Mouse (Mus musculus) CD4-positive, CD25-positive, alpha-beta regulatory T cell, adult 2 months (primary cell): ENCODE measurements around the gene Thsd4.

Source experiments
- DNase-seq: peaks from one replicate; pipeline ENCODE4 v3.0.0-alpha.2; 2012; ENCODE audit warnings: low read depth, low spot score

Thsd4 gene

DNA sequence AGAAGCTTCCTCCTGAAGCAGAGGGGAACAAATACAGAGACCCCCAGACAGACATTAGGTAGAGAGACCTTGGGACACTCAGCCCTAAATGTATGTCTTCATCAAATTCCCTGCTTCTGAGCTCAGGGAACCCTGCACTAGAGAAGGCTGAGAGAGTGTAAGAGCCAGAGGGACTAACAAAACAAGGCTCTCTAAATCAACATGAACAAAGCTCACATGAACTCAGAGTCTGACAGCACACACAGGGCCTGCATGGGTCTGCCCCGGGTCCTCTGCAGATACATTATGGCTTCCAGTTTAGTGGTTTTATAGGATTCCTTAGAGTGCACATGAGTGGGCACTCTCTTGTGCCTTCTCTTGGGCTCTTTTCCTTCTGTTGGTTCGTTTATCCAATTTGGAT lies 140.8 kb downstream of the Thsd4 start:
- DNase-seq, result no peak

- no peak for DNase-seq
Observed at GRCm38 (mm10) chr9:60380550-60380949, 141.3 kb downstream of the Thsd4 start.

DNA sequence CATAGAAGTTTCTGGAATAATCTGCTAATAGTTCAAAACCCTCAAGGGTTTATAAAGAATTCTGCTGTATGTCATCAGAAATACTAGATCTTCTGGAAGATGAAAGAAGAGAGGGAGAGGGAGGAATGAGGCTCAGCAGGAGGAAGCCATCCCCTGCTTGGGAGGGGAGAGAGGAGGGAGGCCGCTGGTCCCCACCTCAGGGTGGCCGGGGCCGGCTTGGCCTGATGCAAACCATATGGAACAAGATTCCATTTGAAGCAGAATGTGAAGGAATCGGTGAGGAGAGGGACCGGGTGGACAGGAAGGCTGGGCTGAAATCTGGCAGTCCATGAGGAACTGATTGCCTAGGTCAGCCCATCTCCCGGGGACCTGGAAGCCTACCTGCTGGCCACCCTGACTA lies 143.6 kb downstream of the Thsd4 start:
- DNase-seq, result no peak

DNA sequence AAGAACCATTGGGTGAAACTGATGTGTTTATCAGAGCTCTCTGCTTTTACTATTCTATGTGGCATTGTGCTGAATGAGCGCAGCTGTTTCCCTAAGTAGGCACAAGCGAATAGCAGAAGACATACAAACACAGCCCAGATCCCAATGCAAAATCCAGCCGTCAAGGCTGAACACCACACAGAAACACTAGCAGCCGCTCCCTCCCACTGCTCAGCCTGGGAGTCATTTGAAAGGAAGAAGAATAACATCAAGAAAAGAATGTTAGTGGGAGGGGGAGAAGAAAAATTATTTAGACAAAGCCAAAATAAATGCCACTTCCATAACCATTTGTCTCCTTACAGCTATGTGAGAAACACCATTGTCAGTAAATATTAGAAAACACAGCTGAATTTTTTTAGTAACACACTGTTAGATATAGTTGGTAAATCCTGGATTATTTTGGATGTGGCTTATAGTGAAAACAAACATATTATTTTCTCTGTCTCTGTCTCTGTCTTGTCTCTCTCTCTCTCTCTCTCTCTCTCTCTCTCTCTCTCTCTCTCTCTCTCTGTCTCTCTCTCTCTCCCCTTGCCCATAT lies 148.6 kb downstream of the Thsd4 start:
- no peak for DNase-seq

DNA sequence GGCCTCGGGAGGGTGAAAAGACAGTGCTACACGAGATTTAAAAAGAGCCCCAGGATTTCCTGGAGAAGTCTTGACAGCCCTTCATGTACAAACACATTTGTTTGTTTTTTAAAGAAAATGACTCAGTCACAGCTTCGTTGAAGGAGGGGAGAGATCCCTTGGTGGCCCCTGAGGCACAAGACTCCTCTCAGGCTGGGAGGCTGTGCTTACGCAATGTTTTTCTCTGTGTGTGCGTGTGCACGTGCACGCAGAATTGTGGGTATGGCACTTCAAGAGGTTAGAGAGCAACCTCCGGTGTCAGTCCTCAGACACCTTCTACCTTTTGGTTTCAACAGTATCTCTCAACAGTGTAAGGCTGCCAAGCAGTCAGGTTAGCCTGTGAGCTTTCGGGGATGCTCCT lies 153.3 kb downstream of the Thsd4 start:
- DNase-seq, result no peak

DNA sequence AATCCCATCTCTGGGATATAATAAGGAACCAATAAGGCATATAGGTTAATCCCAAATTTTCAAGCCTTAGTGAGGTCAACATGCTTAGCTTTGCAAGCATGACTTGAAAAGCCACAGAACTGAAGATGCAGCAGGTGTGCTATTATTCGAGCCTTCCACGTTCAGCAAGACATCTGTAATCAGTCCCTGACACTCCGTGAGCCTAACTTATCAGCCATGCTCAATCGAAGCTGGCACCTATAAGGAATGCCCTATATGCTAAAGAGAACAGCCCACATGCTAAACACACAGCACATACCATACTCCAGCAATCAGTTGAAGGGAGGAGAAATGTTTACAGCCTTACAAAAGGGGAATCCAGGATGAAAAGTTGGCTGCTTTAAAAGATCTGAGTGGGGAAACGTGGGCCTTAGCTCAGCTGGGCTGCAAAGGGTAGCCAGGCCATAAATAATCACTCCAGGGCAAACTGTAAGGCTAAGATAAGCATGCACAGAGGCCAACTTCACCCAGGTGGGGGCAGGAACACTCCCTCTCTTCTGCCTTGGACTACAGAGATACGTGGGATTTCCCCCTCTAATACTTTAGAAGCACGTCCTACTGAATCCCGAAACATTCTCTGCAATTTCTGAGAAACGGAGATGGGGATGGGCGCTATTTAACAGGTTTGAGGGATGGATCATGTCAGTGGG lies 154.1 kb downstream of the Thsd4 start:
- DNase-seq, result no peak

- no peak for DNase-seq
Observed at GRCm38 (mm10) chr9:60364166-60364781, 157.6 kb downstream of the Thsd4 start.

DNA sequence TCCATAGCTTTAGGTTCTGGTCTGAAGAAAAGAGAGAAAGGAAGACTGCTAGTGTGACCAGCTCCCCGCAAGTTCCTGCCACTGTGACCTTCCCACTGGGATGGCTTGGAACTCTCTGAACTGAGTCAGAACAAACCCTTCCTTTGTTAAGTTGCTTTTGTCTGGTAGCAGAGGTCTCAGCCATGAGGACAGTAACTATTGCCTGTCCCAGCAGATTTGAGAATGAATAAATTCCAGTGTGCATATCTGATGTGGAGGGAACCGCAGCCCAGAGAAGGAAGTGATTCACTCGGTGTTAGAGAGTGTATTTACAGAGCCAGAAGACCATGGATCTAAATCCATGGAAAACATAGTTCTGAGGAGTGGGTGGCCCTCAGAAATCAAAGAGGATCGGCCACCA lies 169.5 kb downstream of the Thsd4 start:
- DNase-seq, result no peak

DNA sequence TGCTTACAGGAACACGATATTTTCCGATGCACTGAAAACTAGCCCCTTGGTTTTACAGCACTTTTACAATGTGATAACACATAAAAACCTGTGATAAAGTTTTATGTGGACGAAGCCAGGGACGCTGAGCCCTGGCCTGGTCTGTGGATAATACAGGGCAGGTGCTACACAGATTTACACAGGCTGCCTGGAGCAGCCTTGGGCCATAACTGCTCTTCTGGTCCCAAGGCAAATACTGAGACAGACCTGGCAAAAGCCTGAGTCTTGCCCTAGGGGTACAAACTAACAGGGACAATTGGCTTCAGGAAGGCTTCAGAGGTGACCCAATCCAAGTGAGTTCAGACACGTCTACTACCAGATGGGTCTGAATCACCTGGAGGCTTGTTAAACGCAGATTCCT lies 170.7 kb downstream of the Thsd4 start:
- DNase-seq, result no peak

DNA sequence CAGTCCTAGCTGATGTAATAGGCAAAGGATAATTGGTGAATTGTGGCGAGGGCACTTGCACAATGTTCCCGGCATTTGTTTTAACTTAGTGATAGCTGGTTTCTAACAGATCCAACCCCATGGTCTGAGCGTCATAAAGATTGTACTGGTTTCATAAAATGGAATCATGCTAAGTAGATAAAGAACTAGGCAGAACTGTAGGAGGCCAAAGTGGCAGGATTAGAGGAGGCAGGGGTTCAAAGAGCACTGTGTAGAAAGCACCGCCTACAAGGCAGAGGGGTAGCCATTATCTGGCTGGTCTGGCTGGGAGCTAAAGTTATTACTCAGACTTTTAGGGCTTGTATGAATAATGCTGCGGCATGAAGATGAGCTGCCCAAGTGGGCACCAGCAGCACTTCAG lies 185.7 kb downstream of the Thsd4 start:
- no peak for DNase-seq

DNA sequence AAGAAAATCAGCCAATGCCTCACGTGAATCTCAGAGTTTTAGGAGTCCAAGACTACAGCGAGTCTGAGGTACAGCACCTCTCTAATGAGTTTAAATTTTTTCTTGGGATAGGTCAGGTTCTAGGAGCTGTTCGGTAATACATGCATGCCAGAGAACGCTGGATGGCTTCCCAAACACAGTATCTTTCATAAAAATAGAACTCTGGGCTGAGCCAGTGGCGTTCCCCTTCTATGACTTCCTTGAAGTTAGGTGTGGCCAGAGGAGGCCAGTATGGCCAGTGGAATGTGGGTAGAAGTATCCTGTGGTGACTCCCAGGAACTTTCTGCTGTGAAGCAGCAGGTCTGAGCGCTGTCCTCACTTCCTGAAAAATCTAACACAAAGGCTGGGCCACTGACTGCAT lies 186.4 kb downstream of the Thsd4 start:
- no peak for DNase-seq

GRCm38 (mm10) chr9:60329911-60330310 lies 191.9 kb downstream of the Thsd4 start:
- DNase-seq, result no peak

DNA sequence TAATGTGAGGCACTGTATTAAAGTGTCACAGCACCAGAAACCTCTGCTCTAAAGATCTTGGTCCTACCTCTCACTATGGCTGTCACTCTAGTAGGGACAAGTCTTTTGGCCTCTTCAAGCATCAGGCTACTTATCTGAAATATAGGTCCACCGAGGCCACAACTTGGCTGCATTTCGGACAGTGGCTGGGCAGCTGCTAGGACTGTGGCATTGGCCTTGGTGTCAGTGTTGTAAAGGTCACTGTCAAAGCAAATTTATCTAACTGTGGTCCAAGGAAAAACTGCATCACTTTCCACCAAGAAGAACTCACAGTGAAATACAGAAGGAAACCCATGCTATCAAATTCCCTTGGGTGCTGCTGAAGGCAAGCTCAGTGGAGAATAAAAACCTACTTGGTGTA lies 197.1 kb downstream of the Thsd4 start:
- no peak for DNase-seq

GRCm38 (mm10) chr9:60323435-60323834 lies 198.4 kb downstream of the Thsd4 start:
- no peak for DNase-seq

DNA sequence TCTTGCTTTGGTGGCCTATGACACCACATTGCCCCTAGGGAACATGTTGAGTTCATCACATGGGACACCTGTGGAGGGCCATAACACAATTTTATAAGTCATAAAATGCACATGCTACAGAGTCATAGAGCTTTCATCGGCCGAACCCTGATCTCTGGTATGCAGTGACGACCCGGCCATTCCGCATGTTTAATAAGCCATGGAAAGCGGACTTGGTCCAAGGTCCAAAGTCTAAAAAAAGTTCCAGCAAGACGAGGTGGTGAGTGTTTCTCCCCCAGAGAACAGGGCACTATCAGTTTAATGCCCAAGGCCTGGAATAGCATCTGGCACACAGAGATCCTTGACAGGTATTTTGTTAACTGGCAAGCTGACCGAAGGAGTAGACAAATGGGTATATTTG lies 204.6 kb downstream of the Thsd4 start:
- DNase-seq, result no peak

- DNase-seq, result no peak
Observed at GRCm38 (mm10) chr9:60316510-60316909, 205.3 kb downstream of the Thsd4 start.

DNA sequence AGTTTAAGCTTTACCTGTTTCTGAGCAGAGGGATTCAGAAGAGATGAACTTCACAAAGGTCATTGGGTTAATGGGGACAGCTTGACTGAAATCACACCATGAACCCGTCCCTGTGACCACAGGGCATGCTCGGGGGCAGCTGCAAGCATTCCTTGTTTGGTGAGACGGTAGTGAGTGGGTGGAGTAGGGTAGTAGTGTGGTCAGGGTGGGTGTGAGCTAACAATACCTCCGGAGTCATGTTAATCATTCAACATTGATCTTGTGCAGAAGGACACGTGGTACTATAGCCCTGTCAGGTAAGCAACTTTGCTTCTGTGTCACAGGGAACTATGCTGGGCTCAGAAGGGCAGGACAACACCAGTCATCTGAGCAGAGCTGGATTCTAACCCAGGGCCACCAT lies 206.3 kb downstream of the Thsd4 start:
- no peak for DNase-seq

GRCm38 (mm10) chr9:60313661-60314060 lies 208.2 kb downstream of the Thsd4 start:
- no peak for DNase-seq

- DNase-seq, result no peak
Observed at GRCm38 (mm10) chr9:60312670-60313069, 209.2 kb downstream of the Thsd4 start.

DNA sequence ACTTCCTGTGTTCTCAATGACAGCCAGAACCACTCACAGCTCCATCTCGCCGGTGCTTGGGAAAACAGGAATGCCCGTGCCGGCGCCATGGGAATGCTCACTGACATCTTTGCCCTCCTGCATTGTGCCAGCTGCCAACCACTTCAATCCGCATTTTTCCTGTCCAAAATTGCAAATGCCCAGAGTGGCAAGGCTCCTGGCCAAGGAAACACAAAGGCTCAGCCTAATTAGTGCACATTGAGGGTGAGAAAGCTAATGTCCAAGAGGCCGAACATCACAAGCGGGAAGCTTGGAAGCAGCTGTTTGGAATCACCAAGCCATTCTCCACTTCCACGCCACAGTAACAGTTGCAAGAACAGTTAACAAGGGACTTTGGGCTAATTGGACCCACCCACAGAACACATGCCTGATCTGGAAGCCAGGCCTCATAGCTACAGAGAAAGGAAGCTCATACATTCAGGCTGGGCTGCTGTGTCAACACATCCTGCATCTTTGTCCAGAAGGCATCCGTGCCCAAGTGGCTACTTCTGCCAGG lies 210.2 kb downstream of the Thsd4 start:
- no peak for DNase-seq

DNA sequence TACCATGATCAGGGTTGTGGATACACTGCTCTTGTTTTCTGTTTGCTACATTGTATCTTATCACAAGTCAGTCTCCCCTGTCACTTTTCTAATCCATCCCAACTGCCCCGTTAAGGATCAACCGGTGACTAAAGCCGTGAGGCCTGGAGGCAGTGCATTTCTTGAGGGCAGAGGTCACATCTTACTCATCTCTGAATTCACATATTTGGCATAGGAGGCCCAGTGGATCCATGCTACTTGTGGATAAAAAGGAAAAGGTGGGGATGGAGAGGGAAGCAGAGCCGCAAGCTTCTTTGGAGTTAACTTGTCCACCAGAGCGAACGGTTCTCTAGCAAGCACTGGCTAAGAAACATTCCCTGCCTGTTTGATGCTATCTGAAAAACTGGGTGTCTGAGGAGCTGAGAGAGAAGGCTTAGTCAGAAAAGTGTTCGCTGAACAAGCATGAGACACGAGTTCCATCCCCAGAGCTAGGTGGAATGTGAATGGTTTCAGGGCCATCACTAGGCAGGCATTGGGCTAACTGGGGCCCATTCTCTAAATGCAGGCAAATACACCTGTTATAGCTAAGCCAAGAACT lies 211.0 kb downstream of the Thsd4 start:
- no peak for DNase-seq

GRCm38 (mm10) chr9:60309786-60310711 lies 211.8 kb downstream of the Thsd4 start:
- no peak for DNase-seq
